Mouse (Mus musculus): ENCODE measurements around the gene Hspb7. TPM values are rescaled to one million over a fixed set of nuclear protein-coding genes. Genes with fewer than 3 reads are reported as not detected.

The Hspb7 gene
- polyA plus RNA-seq, 1 experiment from 2014 or later: not detected

- Histone ChIP-seq H3K27me3 (peaks cover 14% of the 10 kb centered on the region), H3K27ac (no peak overlapping the region), H3K9ac (replicated peaks) (no peak overlapping the region), H3K9me3 (no peaks in the 10 kb centered on the region), H3K4me1 (replicated peaks) (peaks cover 4% of the 10 kb centered on the region; the same call in 1 of the 2 replicates), H3K4me3 (replicated peaks) (no peak overlapping the region), H3K4me2 (no peak overlapping the region), H3K36me3 (no peaks in the 10 kb centered on the region)
- 42% methylated on average over 9 of the region's 9 CpGs for WGBS
- no peak for ATAC-seq (ENCODE audit: insufficient number of reproducible peaks, insufficient read depth, low FRiP score, low TSS enrichment, low read depth)
Measured at GRCm38 (mm10) chr4:141430997-141431396, 10.4 kb downstream of the Hspb7 start.

DNA sequence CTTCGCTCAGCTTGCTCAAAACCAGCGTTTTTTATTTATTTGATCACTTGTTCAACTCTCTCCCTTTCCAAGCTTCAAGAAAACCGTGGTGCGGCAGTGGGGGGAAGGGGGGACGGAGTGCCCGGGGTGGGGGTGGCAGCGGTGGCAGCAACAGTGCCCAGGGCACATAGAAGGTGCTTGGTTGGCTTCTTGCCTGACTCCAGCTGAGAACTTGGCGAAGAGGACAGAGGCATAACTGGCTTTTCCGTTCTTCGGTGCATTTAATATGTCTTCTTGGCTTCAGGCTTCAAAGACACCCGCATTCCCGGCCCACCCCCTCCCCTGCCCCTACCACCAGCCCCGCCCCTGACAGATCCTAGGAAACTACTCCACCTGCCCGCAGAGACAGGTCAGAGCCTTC is 12.1 kb downstream of the Hspb7 start:
- H3K9ac ChIP-seq (replicated peaks): no peak overlapping the region
- no peak overlapping the region for H3K4me2 ChIP-seq
- no peaks in the 10 kb centered on the region for H3K4me1 ChIP-seq (replicated peaks)
- H3K4me3 ChIP-seq (replicated peaks): no peak overlapping the region
- H3K27ac ChIP-seq: no peak overlapping the region
- H3K9me3 ChIP-seq: no peaks in the 10 kb centered on the region
- no peaks in the 10 kb centered on the region; the same call in 1 of the 2 replicates for H3K27me3 ChIP-seq
- H3K36me3 ChIP-seq: no peaks in the 10 kb centered on the region
- WGBS: 68% methylated on average over 14 of the region's 14 CpGs
- ATAC-seq (ENCODE audit: insufficient number of reproducible peaks, insufficient read depth, low FRiP score, low TSS enrichment, low read depth): no peak

DNA sequence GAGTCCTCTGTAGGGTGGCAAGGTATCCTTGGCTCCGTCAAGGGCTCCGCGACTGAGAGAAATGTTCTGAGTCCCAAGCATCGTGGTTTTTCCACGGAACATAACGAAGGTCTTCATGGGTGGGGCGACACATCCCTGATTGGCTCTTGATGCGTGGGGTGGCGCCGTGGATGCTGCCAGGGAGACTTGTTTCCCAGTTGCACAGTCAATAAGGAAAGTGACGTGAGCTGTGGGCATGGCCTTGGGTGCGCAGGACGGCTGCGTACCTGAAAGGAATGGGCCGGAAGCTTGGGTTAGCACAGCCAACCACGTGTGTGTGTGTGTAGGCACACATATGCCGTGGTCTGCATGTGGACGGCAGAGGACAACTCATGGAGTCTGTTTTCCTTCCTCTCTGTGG is 12.6 kb downstream of the Hspb7 start:
- Histone ChIP-seq H3K36me3 (no peaks in the 10 kb centered on the region), H3K27ac (no peak overlapping the region), H3K9me3 (no peaks in the 10 kb centered on the region), H3K27me3 (no peaks in the 10 kb centered on the region), H3K9ac (replicated peaks) (no peak overlapping the region), H3K4me1 (replicated peaks) (no peaks in the 10 kb centered on the region), H3K4me3 (replicated peaks) (no peak overlapping the region), H3K4me2 (no peak overlapping the region)
- ATAC-seq (ENCODE audit: insufficient number of reproducible peaks, insufficient read depth, low FRiP score, low TSS enrichment, low read depth): no peak
- 81% methylated on average over 18 of the region's 18 CpGs for WGBS

DNA sequence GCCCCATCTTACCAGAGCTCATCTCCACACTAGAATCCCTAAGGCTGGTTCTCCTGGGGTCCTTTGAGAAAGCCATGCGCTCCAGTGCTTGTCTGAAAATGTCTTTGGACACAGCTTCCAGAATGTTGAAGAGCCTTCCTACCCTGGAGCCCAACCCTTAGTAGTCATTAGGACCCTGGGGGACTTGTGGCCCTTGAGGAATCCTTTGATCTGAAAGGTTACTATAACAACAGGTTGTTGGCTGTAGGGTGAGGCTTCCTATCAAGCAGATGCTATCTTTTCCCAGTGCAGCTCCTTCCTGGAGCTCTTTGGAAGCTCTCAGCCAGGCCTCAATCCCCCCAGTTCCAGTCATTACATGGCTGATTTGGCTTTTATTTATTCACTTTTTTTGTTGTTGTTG is 15.4 kb downstream of the Hspb7 start, which contains the start of gene Srarp:
Srarp (minus strand) TSS at position 132 of the 400 bp plus-strand sequence.
- 63% methylated on average over 1 of the region's 1 CpGs for WGBS
- ATAC-seq (ENCODE audit: insufficient number of reproducible peaks, insufficient read depth, low FRiP score, low TSS enrichment, low read depth): no peak
- Histone ChIP-seq H3K36me3 (no peaks in the 10 kb centered on the region), H3K4me3 (replicated peaks) (no peak within 1 kb of the TSS), H3K4me1 (replicated peaks) (no peaks in the 10 kb centered on the region), H3K4me2 (no peak within 1 kb of the TSS), H3K9ac (replicated peaks) (no peak within 1 kb of the TSS), H3K9me3 (no peaks in the 10 kb centered on the region), H3K27ac (no peak within 1 kb of the TSS), H3K27me3 (no peaks in the 10 kb centered on the region)

DNA sequence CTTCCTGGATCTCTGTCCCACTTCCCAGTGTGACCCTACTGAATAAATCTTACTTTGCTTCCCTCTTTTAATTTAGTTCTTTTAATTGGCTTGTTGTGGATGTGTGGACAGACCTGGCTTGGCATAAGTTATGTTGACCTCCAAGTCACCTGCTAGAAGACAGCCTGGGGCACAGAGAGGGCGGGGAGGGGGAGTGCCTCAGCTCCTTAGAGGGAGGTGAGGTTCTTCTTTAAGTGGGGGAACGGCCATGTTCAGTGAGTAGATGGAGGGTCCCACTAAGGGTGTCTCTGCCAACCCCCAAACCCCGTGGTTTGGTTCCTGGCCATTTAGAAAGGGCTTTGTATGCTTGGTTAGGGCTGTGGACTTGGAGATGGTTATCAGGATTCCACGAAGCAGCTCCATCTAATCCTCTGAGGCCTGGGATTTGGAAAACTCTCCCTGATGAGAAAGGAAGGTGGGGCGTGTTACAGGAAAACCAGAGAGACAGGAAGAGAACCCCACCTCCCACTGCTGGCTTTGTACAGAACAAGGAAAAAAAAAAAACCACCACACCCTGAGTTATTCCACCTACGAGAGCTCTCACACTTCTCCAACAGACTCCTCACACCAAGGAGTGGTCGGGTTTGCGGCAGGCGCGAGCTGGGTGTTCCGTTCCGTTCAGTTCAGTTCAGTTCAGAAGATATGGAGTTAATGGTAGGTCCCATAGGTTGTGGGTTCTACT is 18.7 kb downstream of the Hspb7 start:
- Histone ChIP-seq H3K36me3 (no peaks in the 10 kb centered on the region), H3K27me3 (no peaks in the 10 kb centered on the region), H3K4me3 (replicated peaks) (no peak overlapping the region), H3K9me3 (no peaks in the 10 kb centered on the region), H3K27ac (no peak overlapping the region), H3K4me1 (replicated peaks) (peaks cover 4% of the 10 kb centered on the region; the same call in 1 of the 2 replicates), H3K9ac (replicated peaks) (no peak overlapping the region), H3K4me2 (no peak overlapping the region)
- 84% methylated on average over 12 of the region's 12 CpGs for WGBS
- ATAC-seq (ENCODE audit: insufficient number of reproducible peaks, insufficient read depth, low FRiP score, low TSS enrichment, low read depth): no peak

- Histone ChIP-seq H3K27ac (no peak overlapping the region), H3K27me3 (no peaks in the 10 kb centered on the region), H3K4me3 (replicated peaks) (no peak overlapping the region), H3K4me2 (no peak overlapping the region), H3K9ac (replicated peaks) (no peak overlapping the region), H3K36me3 (no peaks in the 10 kb centered on the region), H3K9me3 (no peaks in the 10 kb centered on the region), H3K4me1 (replicated peaks) (peaks cover 13% of the 10 kb centered on the region)
- no peak for ATAC-seq (ENCODE audit: insufficient number of reproducible peaks, insufficient read depth, low FRiP score, low TSS enrichment, low read depth)
Measured at GRCm38 (mm10) chr4:141440877-141441276, 20.3 kb downstream of the Hspb7 start.

DNA sequence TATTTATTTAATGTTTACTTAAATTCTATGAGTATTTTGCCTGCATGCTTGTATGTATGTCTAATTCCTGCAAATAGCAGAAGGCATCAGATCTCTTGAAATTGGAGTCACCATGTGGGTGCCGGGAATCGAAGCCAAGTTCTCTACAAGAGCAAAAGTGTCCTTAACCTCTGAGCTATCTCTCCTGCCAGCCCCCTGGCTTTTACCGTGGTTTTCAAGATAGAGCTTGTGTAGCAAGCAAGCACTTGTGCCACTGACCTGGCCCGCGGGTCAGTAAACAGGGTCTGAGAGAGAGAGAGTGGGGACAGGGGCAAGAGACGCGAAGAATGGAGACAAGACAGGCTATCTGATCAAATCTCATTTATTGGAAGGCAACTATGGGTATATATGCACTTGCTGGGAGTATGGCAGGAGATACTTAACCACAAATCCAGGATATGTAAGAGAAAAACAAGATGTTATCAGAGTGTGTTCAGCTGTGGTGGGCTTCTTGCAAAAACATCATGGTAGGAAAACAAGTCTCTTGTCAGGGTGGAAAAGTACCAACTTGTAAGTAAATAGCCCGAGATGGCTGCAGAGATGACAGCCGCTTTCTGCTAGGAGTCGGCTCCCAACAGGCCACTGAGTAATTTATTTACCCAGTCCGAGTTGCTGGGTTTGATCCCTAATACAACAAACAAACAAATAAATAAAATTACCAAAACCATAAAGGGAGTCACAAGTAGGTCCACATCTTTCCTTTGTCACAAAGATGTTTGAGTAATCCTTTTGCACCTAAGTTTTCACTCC is 23.3 kb downstream of the Hspb7 start:
- H3K4me3 ChIP-seq (replicated peaks): peak overlapping the region; percentile 100
- no peaks in the 10 kb centered on the region for H3K9me3 ChIP-seq
- H3K4me2 ChIP-seq: peak overlapping the region; percentile 90
- no peaks in the 10 kb centered on the region for H3K27me3 ChIP-seq
- peaks cover 17% of the 10 kb centered on the region for H3K4me1 ChIP-seq (replicated peaks)
- no peak for ATAC-seq (ENCODE audit: insufficient number of reproducible peaks, insufficient read depth, low FRiP score, low TSS enrichment, low read depth)
- H3K27ac ChIP-seq: no peak overlapping the region
- H3K36me3 ChIP-seq: peaks cover 27% of the 10 kb centered on the region
- peak overlapping the region; percentile 95 for H3K9ac ChIP-seq (replicated peaks)
- WGBS: 53% methylated on average over 11 of the region's 11 CpGs

GRCm38 (mm10) chr4:141444451-141445327 is 24.1 kb downstream of the Hspb7 start, which contains the start of gene Zbtb17:
Gene Zbtb17 (plus strand): TSS chr4:141444654.
- Histone ChIP-seq H3K4me1 (replicated peaks) (peaks cover 17% of the 10 kb centered on the region), H3K9me3 (no peaks in the 10 kb centered on the region), H3K27ac (peak within 1 kb of the TSS; percentile 84), H3K4me3 (replicated peaks) (peak within 1 kb of the TSS; percentile 100), H3K4me2 (peak within 1 kb of the TSS; percentile 90), H3K27me3 (no peaks in the 10 kb centered on the region), H3K36me3 (peaks cover 34% of the 10 kb centered on the region), H3K9ac (replicated peaks) (peak within 1 kb of the TSS; percentile 95)
- WGBS: under 1% methylated on average over 79 of the region's 102 CpGs
- ATAC-seq (ENCODE audit: insufficient number of reproducible peaks, insufficient read depth, low FRiP score, low TSS enrichment, low read depth): peak; percentile 84

- H3K27me3 ChIP-seq: no peaks in the 10 kb centered on the region
- 0 out of 2 replicates have a peak, but pooled peaks have one; percentile 8 for ATAC-seq (ENCODE audit: insufficient number of reproducible peaks, insufficient read depth, low FRiP score, low TSS enrichment, low read depth)
- H3K36me3 ChIP-seq: peaks cover 40% of the 10 kb centered on the region
- peak overlapping the region; percentile 95 for H3K9ac ChIP-seq (replicated peaks)
- peak overlapping the region; percentile 100 for H3K4me3 ChIP-seq (replicated peaks)
- H3K27ac ChIP-seq: peak overlapping the region; percentile 84; the same call in 1 of the 2 replicates
- peaks cover 17% of the 10 kb centered on the region for H3K4me1 ChIP-seq (replicated peaks)
- 15% methylated on average over 14 of the region's 14 CpGs for WGBS
- H3K9me3 ChIP-seq: no peaks in the 10 kb centered on the region
- peak overlapping the region; percentile 90 for H3K4me2 ChIP-seq
Measured at GRCm38 (mm10) chr4:141445328-141445720, 24.7 kb downstream of the Hspb7 start.

GRCm38 (mm10) chr4:141446211-141446610 is 25.6 kb downstream of the Hspb7 start:
- WGBS: 74% methylated on average over 7 of the region's 7 CpGs
- Histone ChIP-seq H3K4me2 (peak overlapping the region; percentile 90; the same call in 1 of the 2 replicates), H3K36me3 (peaks cover 49% of the 10 kb centered on the region), H3K27me3 (no peaks in the 10 kb centered on the region), H3K4me3 (replicated peaks) (no peak overlapping the region), H3K4me1 (replicated peaks) (peaks cover 17% of the 10 kb centered on the region), H3K9ac (replicated peaks) (no peak overlapping the region), H3K27ac (no peak overlapping the region), H3K9me3 (no peaks in the 10 kb centered on the region)
- no peak for ATAC-seq (ENCODE audit: insufficient number of reproducible peaks, insufficient read depth, low FRiP score, low TSS enrichment, low read depth)

DNA sequence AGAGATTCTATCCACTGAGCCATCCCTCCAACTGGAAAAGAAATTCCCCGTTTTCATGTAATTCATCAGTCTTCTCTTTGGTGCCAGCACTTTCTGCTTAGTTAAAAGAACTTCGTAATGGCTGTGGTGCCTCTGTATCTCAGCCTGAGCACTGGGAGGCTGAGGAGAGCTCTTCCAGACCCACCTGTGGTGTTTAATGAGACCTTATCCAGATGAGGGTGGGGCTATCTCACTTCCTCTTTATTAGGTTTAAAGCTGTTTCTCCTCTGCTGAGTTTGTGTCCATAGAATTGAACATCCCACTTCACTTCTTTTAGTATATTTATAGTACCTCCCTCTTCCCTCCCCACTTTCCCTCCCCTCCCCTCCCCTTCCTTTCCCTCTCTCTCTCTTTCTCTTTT is 30.7 kb downstream of the Hspb7 start:
- peaks cover 86% of the 10 kb centered on the region for H3K36me3 ChIP-seq
- no peak overlapping the region for H3K4me3 ChIP-seq (replicated peaks)
- no peak overlapping the region for H3K4me2 ChIP-seq
- peaks cover 9% of the 10 kb centered on the region for H3K4me1 ChIP-seq (replicated peaks)
- WGBS: 91% methylated on average over 2 of the region's 2 CpGs
- H3K9me3 ChIP-seq: no peaks in the 10 kb centered on the region
- no peak overlapping the region for H3K27ac ChIP-seq
- H3K27me3 ChIP-seq: no peaks in the 10 kb centered on the region
- no peak overlapping the region for H3K9ac ChIP-seq (replicated peaks)
- no peak for ATAC-seq (ENCODE audit: insufficient number of reproducible peaks, insufficient read depth, low FRiP score, low TSS enrichment, low read depth)

Measured in limb, embryonic 12.5 days (tissue).